Mouse (Mus musculus): ENCODE measurements around the gene Avpr1b. TPM values are rescaled to one million over a fixed set of nuclear protein-coding genes. Genes with fewer than 3 reads are reported as not detected.
"Not testable (repeated sequence)": the region's sequence is repeated elsewhere in the genome, so short reads cannot be mapped to it uniquely, and the experiment has no call there.

The Avpr1b gene
- polyA plus RNA-seq (2012; rRNA removed) = not detected in 2 replicates

DNA sequence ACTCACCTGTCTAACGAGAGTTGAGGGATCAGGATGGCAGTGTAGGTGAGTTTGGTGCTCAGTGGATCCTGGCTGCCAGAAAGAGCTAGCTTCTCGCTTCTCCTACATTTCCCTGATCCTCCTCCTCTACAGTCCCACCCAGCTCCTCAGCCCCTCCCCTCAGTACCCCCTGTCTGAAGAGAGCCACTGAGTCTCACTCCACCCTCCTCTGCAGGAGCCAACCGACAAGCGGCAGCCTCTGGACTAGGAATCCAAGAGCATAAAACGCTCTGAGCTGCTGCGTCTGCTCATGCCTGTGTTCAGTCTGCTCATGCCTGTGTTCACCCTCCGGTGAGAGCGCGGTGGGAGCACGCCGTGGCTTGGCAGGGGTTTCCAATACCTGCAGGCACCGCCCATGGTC, at the start of gene Avpr1b:
Gene Avpr1b, plus strand, starts transcription at position 335 of the 400 bp plus-strand sequence.
- no peak for DNase-seq (ENCODE audit: extremely low spot score in 1 of 2, low spot score in 1 of 2)

DNA sequence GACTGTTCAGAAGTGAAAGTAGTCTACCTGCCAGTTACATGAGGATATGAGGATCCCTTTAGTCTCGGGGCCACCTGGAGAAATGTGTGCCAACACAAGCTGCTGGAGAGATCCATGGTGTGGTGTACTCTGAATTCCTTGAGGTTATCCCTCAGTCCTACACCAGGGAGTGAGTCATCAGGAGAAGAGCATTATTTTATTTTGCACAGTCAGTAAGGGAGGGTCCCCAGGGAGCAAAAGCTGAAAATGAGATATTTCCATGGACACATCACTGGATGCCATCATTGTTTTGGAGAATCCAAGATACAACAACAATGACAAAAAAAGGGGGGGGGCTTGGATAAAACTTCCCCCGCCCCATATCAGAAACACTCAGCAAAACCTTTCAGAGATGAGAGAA, 47.1 kb upstream of the Avpr1b start:
- no peak for DNase-seq (ENCODE audit: extremely low spot score in 1 of 2, low spot score in 1 of 2)

DNA sequence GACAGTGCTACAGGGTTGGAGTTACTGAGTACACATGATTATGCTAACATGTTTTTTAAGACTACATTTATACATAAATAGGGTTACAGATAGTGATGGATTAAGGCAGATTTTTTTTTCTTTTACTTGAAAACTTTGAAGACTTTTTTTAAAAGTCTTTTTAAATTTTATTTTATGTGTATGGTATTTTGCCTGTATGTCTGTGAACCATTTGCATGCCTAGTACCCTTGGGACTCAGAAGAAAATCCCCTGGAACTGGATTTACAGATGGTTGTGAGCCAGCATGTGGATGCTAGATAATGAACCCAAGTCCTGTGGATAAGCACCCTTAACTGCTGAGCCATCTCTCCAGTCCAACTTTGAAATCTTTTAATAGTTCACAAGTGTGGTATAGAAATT, 45.6 kb upstream of the Avpr1b start:
- no peak for DNase-seq (ENCODE audit: extremely low spot score in 1 of 2, low spot score in 1 of 2)

DNA sequence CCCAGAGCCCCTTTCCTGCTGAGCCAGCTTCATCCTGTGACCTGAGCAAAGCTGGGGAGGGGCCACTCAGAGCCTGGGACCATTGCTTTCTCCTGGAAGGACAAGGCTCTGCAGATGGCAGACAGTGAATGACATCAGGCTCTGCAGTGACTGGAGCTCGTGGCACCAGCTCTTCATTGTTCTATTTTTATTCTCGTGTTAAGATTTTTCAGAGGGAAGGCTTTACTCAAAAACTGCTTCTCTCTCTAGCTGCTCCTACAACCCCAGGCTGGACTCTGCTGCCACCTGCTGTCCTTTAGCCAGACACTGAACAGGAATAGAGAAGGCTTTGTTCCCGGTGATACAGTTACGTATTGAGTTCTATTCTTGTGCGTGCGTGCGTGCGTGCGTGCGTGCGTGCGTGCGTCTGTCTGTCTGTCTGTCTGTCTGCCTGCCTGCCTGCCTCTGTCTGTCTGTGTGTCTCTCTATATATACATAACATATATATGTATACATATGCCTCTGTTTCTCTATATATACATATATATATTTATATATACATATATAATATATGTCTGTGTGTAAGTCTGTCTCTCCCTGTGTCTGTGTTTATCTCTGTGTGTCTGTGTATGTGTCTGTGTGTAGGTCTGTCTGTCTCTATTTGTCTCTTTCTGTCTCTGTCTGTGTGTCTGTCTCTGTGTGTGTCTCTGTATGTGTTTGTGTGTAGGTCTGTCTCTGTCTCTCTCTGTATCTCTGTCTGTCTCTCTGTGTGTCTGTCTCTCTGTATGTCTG, 43.8 kb upstream of the Avpr1b start:
- peak; percentile 76 to 91 for DNase-seq (ENCODE audit: extremely low spot score in 1 of 2, low spot score in 1 of 2)

DNA sequence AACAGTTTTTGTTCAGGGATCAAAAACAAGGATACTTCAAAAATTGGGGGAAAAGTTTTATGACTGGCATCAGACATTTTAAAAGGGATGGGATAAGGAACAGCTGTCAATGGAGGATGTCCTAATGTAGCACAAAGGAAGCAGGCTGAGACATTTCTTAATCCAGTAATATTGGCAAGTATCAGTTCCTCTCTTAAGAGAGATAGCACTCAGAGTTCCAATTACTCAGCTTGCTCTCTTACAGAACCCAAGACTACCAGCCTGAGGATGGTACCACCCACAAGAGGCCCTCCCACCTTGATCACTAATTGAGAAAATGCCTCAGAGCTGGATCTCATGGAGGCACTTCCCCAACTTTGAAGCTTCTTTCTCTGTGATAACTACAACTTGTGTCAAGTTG, 38.5 kb upstream of the Avpr1b start:
- no peak for DNase-seq (ENCODE audit: extremely low spot score in 1 of 2, low spot score in 1 of 2)

DNA sequence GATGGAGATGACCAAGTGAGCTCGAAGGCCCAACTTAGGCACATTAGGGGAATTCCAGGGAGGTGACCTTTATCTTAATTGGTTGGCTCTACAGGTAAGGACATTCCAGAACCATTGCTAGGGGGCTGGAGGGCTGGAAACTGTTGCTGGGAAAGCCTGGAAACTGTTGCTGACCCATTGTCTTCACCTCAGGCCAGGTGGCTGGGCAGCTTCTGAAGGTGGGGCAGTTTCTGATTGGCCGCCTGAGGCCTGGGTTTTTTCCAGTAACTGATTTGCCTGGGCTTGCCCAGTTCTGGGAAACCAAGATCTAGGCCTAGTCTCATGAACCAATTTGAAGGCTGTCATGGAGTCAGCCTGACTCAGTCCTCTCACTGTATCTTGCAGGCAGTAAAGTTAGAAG, 37.0 kb upstream of the Avpr1b start:
- no peak for DNase-seq (ENCODE audit: extremely low spot score in 1 of 2, low spot score in 1 of 2)

DNA sequence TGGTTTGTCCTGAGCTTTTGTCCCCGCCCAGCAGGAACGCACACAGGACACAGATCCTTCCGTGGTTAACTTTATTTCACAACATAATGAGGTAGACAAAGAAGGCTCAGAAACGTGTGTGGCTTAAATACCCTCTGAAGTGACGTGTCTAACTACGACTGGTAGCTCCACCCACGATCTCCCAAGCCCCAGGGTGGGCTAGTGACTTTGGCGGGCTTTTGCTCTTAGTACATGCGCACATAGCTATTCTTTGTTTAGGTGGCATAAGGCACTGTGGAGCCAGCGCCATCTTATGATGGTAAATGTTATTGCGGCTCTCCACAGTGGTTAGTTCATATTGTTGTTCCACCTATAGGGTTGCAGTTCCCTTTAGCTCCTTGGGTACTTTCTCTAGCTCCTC, 33.0 kb upstream of the Avpr1b start:
- not testable (repeated sequence) for DNase-seq (ENCODE audit: extremely low spot score in 1 of 2, low spot score in 1 of 2)

DNA sequence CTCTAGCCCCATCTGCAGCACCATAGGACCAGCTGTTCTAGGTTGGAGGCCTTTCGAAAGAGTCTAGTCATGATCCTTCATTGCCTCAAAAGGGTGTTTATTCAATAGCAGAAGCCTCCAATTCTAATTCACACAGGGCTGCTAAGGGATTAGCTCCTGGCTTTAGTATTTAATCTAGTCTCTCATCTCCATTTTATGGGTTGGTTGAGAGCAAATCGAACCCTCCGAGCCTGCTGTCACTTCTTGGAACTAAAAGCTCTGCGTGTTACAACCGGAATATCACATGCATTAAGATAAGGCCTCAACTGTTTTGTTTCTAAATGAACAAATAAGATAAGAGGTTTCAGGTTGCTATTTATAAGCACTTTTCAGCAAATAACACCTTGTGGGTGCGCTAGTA, 29.3 kb upstream of the Avpr1b start:
- no peak for DNase-seq (ENCODE audit: extremely low spot score in 1 of 2, low spot score in 1 of 2)

DNA sequence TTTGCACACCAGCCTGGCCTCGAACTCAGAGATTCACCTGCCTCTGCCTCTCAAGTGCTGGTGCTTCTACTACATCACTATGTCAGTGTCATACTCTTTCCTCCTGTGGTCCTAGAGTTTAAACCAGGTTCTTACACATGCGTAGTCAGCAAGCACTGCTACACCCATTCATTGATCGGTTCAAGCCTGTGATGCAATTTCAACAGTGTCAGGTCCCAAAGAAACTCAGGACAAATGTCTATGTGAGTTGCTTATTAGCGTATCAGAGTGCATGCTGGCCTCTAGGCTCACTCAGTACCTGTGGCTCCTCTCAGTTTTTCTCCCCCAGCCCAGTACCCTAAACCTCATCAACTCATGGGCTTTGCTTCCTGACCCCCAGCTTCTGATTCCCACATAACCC, 28.6 kb upstream of the Avpr1b start:
- no peak for DNase-seq (ENCODE audit: extremely low spot score in 1 of 2, low spot score in 1 of 2)

DNA sequence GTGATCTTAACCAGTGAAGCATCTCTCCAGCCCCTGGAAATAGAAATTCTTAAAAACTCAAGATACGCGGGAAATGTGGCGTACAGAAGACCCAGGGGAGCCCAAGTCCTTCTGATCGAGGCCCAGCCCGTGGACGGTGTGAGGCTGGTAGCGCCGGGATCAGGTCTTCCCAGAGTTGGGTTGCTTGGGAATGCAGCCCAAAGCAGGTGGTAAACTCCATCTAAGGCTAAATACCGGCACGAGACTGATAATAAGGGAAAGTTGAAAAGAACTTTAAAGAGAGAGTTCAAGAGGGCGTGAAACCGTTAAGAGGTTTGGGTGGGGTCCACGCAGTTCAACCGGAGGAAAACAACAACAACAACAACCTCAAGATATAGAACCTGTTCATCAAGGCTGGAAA, 25.3 kb upstream of the Avpr1b start:
- no peak for DNase-seq (ENCODE audit: extremely low spot score in 1 of 2, low spot score in 1 of 2)

DNA sequence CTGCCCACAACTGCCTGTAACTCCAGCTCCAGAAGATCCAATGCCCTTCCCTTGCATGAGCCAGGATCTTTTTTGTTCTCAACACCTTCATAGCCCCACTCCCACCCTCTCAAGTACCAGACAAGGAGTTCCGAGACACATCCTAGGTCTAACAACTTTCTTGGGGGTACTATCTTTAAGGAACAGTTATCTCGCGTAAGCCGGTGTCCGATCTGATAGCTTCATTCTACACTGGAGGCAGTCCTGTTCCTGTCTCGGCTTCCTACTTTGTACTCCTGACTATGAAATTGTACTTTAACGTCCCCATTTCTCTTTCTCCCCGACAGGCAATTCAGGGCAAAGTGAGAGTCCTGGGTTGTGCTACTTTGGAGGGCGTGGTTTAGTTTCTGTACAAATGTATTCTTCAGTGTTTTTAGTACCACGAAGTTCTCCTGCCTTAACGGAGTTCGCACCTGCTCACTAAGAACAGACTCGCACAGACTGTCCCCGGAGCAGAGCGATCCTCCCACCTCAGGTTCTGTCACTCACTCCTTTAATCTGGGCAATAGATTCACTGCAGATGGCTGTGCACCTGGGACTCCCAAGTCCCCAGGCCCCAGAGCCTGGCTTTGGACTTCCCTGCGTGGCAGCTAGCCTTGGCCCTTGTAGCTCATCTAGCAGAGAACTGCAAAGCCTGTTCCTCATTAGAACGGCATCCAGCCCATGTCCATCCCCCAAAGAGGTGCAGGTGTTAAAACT, 19.9 kb upstream of the Avpr1b start:
- DNase-seq (ENCODE audit: extremely low spot score in 1 of 2, low spot score in 1 of 2) = no peak

DNA sequence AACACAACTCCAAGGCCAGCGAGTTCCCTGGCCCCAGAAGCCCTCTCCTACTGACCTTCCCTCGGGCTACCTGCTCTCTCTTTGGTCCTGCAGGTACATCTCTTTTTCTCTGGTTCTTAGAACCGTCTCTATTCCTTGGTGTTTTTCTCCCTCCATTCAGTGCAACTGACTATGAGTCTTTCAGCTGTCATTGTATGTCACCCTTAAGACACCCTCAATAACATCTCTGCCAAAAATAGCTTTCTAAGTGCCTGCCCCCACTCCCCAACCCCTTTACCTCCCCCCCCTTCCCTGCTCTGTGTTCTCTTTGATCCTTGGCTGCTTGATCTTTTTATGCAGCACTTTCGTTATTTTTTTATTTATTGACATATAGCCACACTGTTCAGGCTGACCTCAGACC, 18.6 kb upstream of the Avpr1b start:
- no peak for DNase-seq (ENCODE audit: extremely low spot score in 1 of 2, low spot score in 1 of 2)

DNA sequence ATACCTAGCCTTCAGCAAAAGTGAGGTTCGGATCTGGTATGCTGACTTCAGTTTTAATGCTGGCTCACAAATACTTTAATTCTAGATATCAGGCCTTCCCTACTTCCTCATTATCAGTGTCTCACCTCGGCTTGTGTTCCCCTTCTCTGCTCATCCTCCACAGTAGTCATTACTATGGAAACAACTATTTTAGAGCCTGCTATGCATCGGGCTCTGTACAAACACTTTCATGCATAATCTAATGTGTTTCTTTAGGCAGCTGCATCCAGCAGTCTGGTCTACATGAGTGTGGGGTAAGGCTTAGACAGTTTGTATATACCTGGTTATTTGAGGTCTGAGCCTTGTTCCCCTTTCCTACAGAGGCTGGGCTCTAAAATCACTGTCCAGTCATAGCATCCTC, 15.4 kb upstream of the Avpr1b start:
- DNase-seq (ENCODE audit: extremely low spot score in 1 of 2, low spot score in 1 of 2) = no peak

DNA sequence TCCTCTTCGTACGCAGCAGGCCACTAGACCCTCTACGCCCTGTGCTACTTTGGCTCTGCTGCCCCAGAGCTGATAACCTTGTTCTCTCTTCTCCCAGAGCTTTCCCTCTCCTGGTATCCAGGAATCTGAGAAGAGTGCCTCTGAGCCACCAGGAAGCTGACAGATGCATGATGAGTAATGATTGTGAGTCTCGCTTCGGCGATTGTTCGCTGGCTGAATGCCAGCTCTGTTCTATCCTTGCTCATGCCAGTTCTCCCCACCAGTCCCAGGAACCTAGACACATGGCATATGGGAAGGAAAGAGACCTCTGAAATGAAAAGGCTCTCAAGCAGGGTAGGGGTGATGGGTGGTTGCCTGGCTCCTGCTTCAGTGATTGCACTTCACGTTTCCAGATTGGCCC, 12.2 kb upstream of the Avpr1b start:
- DNase-seq (ENCODE audit: extremely low spot score in 1 of 2, low spot score in 1 of 2) = peak; percentile 9 to 62

DNA sequence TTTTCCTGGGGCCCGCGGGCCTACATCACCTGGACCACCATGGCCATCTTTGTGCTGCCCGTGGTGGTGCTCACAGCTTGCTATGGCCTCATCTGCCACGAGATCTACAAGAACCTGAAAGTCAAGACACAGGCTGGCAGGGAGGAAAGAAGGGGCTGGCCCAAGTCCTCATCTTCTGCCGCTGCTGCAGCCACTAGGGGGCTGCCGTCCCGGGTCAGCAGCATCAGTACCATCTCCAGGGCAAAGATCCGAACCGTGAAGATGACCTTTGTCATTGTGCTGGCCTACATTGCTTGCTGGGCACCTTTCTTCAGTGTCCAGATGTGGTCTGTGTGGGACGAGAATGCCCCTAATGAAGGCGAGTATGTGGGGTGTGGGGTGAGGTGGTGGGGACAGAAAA, 1.3 kb downstream of the Avpr1b start:
- no peak for DNase-seq (ENCODE audit: extremely low spot score in 1 of 2, low spot score in 1 of 2)

DNA sequence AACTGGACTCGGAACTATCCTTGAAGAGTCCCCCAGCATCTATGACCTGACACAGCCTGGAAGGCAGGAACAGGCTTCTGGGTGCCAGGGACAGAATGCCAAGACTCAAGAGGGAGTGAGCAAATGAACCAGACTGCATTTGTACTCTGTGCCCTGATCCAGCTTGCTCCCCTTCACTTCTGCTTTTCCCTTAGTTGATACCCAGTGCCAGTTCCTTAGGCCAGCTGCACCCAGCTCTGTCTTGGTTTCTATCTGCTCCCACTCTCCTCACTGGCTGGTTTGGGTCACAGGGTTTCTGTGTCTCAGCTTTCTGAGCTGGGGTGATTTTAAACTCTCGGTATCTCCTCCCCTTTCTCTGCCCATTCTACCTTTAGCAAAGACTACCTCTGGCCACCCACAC, 7.7 kb downstream of the Avpr1b start:
- DNase-seq (ENCODE audit: extremely low spot score in 1 of 2, low spot score in 1 of 2) = no peak

DNA sequence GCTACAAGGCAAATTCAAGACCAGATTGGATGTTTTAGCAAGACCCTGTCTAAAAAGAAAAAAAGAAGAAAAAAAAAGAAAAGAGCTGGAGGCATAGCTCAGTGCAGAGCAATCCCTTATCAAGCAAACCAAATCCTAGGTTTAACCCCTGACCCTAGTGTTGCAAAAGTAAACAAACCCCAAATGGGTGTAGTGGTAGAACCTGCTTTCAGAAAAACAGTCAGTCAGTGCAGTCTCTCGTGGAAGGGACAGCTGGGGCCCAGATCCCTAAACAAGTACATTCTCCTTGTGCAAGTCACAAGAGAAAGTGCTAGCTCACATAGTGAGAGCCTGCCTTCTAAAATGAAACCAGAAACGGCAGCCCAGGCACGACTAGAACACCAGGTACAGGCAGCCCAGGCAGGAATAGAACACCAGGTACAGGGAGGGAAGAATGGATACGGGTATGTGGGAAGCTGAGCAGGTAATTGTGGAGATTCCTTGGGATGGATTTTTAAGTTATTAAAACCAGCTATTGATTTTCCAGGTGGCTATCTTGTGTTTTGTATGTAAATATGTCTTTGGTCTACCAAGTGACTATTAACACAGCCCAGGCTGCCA, 13.6 kb downstream of the Avpr1b start:
- peak in 1 of 2 experiments; percentile 4 for DNase-seq (ENCODE audit: extremely low spot score in 1 of 2, low spot score in 1 of 2)

DNA sequence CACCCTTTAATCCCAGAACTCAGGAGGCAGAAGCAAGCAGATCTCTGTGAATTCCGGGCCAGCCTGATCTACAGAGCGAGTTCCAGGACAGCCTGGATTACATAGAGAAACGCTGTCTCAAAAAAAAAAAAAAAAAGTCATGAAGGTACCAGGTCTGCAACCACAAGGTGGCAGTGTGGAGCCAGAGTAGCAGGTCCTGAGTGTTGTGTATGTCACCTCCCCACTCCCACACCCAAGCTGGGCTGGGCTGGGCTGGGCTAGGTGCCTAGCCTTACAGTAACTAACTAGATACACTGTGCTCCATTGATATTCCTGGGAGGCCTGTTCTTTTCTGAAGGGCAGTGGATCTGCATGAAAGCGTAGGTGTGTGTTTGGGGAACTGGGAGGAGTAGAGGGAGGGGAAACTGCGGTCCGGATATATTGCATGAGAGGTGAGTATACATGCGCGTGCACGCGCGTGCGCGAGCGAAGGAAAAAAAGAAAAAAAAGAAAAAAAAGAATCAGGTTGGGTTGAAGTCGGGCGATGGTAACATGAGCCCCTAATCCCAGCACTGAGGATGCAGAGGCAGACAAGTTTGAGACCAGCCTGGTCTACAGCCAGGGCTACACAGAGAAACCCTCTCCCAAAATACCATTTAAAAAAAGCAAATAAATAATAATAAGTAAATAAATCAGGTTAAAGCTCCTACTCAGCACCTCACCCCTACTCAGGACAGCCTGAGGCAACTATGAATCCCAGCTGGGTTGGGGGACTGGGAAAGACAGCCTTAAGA, 14.5 kb downstream of the Avpr1b start:
- peak; percentile 15 to 76 for DNase-seq (ENCODE audit: extremely low spot score in 1 of 2, low spot score in 1 of 2)

DNA sequence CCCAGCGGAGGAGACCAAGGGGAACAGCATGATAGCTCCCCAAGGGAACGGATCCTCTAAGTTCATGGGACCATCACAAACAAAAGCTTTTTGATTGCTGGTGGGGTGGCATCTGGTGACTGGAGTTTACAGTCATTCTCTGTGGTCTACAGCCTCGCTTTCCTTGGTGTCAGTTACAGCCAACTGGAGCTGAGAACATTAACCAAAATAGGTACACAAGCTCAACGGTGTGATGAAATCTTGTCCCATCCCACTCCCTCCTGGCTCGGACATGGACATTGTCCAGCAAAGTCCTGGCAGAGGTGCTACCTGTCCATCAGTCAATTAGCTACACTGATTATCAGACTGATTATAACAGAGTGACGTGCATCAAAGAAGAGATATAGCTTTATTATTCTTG, 15.6 kb downstream of the Avpr1b start:
- DNase-seq (ENCODE audit: extremely low spot score in 1 of 2, low spot score in 1 of 2) = no peak

DNA sequence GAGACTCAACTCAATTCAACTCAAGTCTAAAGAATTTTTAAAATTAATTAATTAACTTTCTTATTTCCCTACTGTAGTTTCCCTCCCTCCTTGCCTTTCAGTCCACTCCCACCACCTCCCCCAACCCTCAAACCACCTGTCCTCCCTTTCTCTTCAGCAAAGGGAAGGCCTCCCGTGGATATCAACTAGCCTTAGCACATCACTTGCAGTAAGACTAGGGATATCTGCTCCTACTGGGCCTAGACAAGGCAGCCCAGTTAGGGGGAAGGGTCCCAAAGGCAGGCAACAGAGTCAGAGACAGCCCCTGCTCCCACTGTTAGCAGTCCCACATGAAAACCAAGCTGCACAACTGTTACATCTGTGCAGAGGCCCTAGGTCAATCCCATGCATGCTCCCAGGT, 17.1 kb downstream of the Avpr1b start:
- no peak for DNase-seq (ENCODE audit: extremely low spot score in 1 of 2, low spot score in 1 of 2)

All from frontal cortex, adult 2 months (tissue).